Mouse (Mus musculus) left cerebral cortex, adult 11 months (tissue): ENCODE data around the gene Lrrc72.
"Not testable (repeated sequence)": the region's sequence is repeated elsewhere in the genome, so short reads cannot be mapped to it uniquely, and the experiment has no call there.

Experiments
- DNase-seq: peaks from one replicate; pipeline ENCODE4 v3.0.0; 2022; ENCODE audit warnings: low spot score

The Lrrc72 gene

GRCm38 (mm10) chr12:36253298-36253697 lies at the start of gene Lrrc72:
TSS of gene Lrrc72 (minus strand) at chr12:36253398.
- DNase-seq: no peak

GRCm38 (mm10) chr12:36302326-36302725 lies 49.1 kb upstream of the Lrrc72 start:
- no peak for DNase-seq

- DNase-seq: no peak
Measured at GRCm38 (mm10) chr12:36291346-36291745, 38.1 kb upstream of the Lrrc72 start.

GRCm38 (mm10) chr12:36290465-36290864 lies 37.3 kb upstream of the Lrrc72 start:
- no peak for DNase-seq

GRCm38 (mm10) chr12:36289634-36290033 lies 36.4 kb upstream of the Lrrc72 start:
- no peak for DNase-seq

- no peak for DNase-seq
Measured at GRCm38 (mm10) chr12:36274823-36275222, 21.6 kb upstream of the Lrrc72 start.

GRCm38 (mm10) chr12:36267670-36268246 lies 14.6 kb upstream of the Lrrc72 start:
- no peak for DNase-seq

- no peak for DNase-seq
Measured at GRCm38 (mm10) chr12:36262116-36262721, 9.0 kb upstream of the Lrrc72 start.

- DNase-seq: no peak
Measured at GRCm38 (mm10) chr12:36255413-36255812, 2.2 kb upstream of the Lrrc72 start.

- DNase-seq: no peak
Measured at GRCm38 (mm10) chr12:36241171-36241570, 12.0 kb downstream of the Lrrc72 start.

- no peak for DNase-seq
Measured at GRCm38 (mm10) chr12:36231386-36231785, 21.8 kb downstream of the Lrrc72 start.

GRCm38 (mm10) chr12:36224392-36224791 lies 28.8 kb downstream of the Lrrc72 start:
- no peak for DNase-seq

- DNase-seq: no peak
Measured at GRCm38 (mm10) chr12:36216905-36217304, 36.3 kb downstream of the Lrrc72 start.

- no peak for DNase-seq
Measured at GRCm38 (mm10) chr12:36216230-36216629, 37.0 kb downstream of the Lrrc72 start.

- no peak for DNase-seq
Measured at GRCm38 (mm10) chr12:36215149-36215480, 38.1 kb downstream of the Lrrc72 start.

GRCm38 (mm10) chr12:36214389-36215148 lies 38.6 kb downstream of the Lrrc72 start:
- DNase-seq: no peak

- no peak for DNase-seq
Measured at GRCm38 (mm10) chr12:36210096-36210495, 43.1 kb downstream of the Lrrc72 start.

- DNase-seq: no peak
Measured at GRCm38 (mm10) chr12:36208456-36208855, 44.7 kb downstream of the Lrrc72 start.

- DNase-seq: no peak
Measured at GRCm38 (mm10) chr12:36207800-36208148, 45.4 kb downstream of the Lrrc72 start.

GRCm38 (mm10) chr12:36207072-36207799 lies 46.0 kb downstream of the Lrrc72 start:
- DNase-seq: no peak

- DNase-seq: not testable (repeated sequence)
Measured at GRCm38 (mm10) chr12:36205579-36206119, 47.5 kb downstream of the Lrrc72 start.

- DNase-seq: no peak
Measured at GRCm38 (mm10) chr12:36194976-36195375, 58.2 kb downstream of the Lrrc72 start.

GRCm38 (mm10) chr12:36190343-36190742 lies 62.9 kb downstream of the Lrrc72 start:
- no peak for DNase-seq
